Mouse (Mus musculus) heart, embryonic 15.5 days (tissue): Measurements from ENCODE around the gene Lrrfip2. TPM values are rescaled to one million over a fixed set of nuclear protein-coding genes. Genes with fewer than 3 reads are reported as not detected.

ENCODE experiments used
- ATAC-seq: fragments of 200-750 bp; cut with Nextera tagmentation; replicated peaks from 2 replicates; pipeline ENCODE4 v1.8.0; 2017; ENCODE audit warnings: low read depth, moderate TSS enrichment; ENCODE audit not compliant: insufficient number of reproducible peaks, insufficient read depth, low FRiP score
- H3K27ac ChIP-seq: fragments of 300-500 bp; sonication (generic); 2 replicates; pipeline ENCODE4 v1.5.1; 2015; ENCODE audit warnings: mild to moderate bottlenecking, inconsistent platforms
- H3K27me3 ChIP-seq: fragments of 300-500 bp; sonication (generic); 2 replicates; pipeline ENCODE4 v1.6.1; 2015; ENCODE audit warnings: inconsistent platforms
- H3K36me3 ChIP-seq: fragments of 300-500 bp; sonication (generic); 2 replicates; pipeline ENCODE4 v1.6.1; 2015; ENCODE audit warnings: mild to moderate bottlenecking, inconsistent platforms
- H3K4me1 ChIP-seq: fragments of 300-500 bp; sonication (generic); replicated peaks from 2 replicates; pipeline ENCODE4 v1.6.1; 2015; ENCODE audit warnings: inconsistent platforms
- H3K4me2 ChIP-seq: fragments of 300-500 bp; sonication (generic); 2 replicates; pipeline ENCODE4 v1.6.1; 2015; ENCODE audit warnings: inconsistent platforms, mild to moderate bottlenecking, moderate library complexity
- H3K4me3 ChIP-seq: fragments of 300-500 bp; sonication (generic); 2 replicates; pipeline ENCODE4 v1.5.1; 2015; ENCODE audit warnings: mild to moderate bottlenecking, inconsistent platforms
- H3K9ac ChIP-seq: fragments of 300-500 bp; sonication (generic); 2 replicates; pipeline ENCODE4 v1.6.1; 2015; ENCODE audit warnings: mild to moderate bottlenecking, inconsistent platforms
- H3K9me3 ChIP-seq: fragments of 300-500 bp; sonication (generic); replicated peaks from 2 replicates; pipeline ENCODE4 v1.6.1; 2016; ENCODE audit warnings: inconsistent platforms
- WGBS: fragments of 180-500 bp; shearing (Covaris S2); methylation state at CpG from one replicate; pipeline ENCODE4 v1.1.7; 2015; ENCODE audit warnings: mixed read lengths; 5-methylcytosine and 5-hydroxymethylcytosine counted together
- polyA plus RNA-seq: library from polyadenylated mRNA; unstranded; fragments of >200 nt; fragmentation: Nextera tagmentation; extraction: Ambion mirVana; gene quantifications from 2 replicates; pipeline ENCODE4 v1.2.1, GENCODE M21; 2015

Lrrfip2 gene
- polyA plus RNA-seq, 1 experiment from 2014 or later, result 64.9 TPM

GRCm38 (mm10) chr9:111198332-111198731 is 80.9 kb downstream of the Lrrfip2 start:
- H3K4me1 ChIP-seq, result no peaks in the 10 kb centered on the region

DNA sequence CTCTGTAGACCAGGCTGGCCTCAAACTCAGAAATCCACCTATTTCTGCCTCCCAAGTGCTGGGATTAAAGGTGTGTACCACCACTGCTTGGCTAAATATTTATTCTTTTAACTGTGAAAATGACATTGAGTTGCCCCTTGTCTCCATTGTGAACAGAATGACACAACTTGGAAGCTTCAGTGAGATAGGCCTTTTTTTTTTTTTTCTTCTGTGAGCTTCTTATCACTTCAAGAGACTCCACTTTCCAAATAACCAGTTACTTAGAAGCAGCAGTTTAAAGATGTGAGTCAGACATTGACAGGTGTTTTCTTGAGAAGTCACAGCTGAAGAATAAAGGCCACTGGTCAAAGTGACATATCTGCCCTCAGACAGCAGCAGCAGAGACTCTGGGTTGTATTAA is 82.8 kb downstream of the Lrrfip2 start:
- no peak overlapping the region for H3K9ac ChIP-seq
- H3K9me3 ChIP-seq, result no peaks in the 10 kb centered on the region
- H3K4me1 ChIP-seq, result peaks cover 2% of the 10 kb centered on the region; the same call in 1 of the 2 replicates
- H3K27ac ChIP-seq, result no peak overlapping the region
- H3K4me2 ChIP-seq, result no peak overlapping the region
- no peak for ATAC-seq
- no peak overlapping the region for H3K4me3 ChIP-seq
- H3K36me3 ChIP-seq, result peaks cover 16% of the 10 kb centered on the region; the same call in 1 of the 2 replicates
- no peaks in the 10 kb centered on the region for H3K27me3 ChIP-seq

More at GRCm38 (mm10) chr9:111198332-111198731, 80.9 kb downstream of the Lrrfip2 start:
- 60% methylated on average over 1 of the region's 1 CpGs for WGBS
- H3K4me3 ChIP-seq, result no peak overlapping the region
- ATAC-seq, result no peak
- no peaks in the 10 kb centered on the region for H3K9me3 ChIP-seq
- no peak overlapping the region for H3K27ac ChIP-seq
- peaks cover 19% of the 10 kb centered on the region; the same call in 1 of the 2 replicates for H3K36me3 ChIP-seq
- no peaks in the 10 kb centered on the region for H3K27me3 ChIP-seq
- H3K4me2 ChIP-seq, result no peak overlapping the region
- no peak overlapping the region for H3K9ac ChIP-seq

- ATAC-seq, result no peak
- WGBS, result 51% methylated on average over 9 of the region's 9 CpGs
- H3K9me3 ChIP-seq, result no peaks in the 10 kb centered on the region
- H3K9ac ChIP-seq, result no peak overlapping the region
- H3K27ac ChIP-seq, result peak overlapping the region; percentile 19
- H3K4me2 ChIP-seq, result no peak overlapping the region
- peaks cover 23% of the 10 kb centered on the region; the same call in 1 of the 2 replicates for H3K36me3 ChIP-seq
- peaks cover 12% of the 10 kb centered on the region for H3K4me1 ChIP-seq
- H3K4me3 ChIP-seq, result no peak overlapping the region
- no peaks in the 10 kb centered on the region for H3K27me3 ChIP-seq
These were observed 87.4 kb downstream of the Lrrfip2 start for GRCm38 (mm10) chr9:111204601-111205375.

GRCm38 (mm10) chr9:111207683-111208082 is 90.3 kb downstream of the Lrrfip2 start:
- peak; percentile 70 for ATAC-seq
- Histone ChIP-seq H3K36me3 (peaks cover 11% of the 10 kb centered on the region; the same call in 1 of the 2 replicates), H3K27me3 (no peaks in the 10 kb centered on the region), H3K9me3 (no peaks in the 10 kb centered on the region), H3K4me2 (peak overlapping the region; percentile 13; the same call in 1 of the 2 replicates), H3K4me3 (no peak overlapping the region), H3K9ac (no peak overlapping the region), H3K4me1 (peaks cover 19% of the 10 kb centered on the region), H3K27ac (peak overlapping the region; percentile 87)
- 28% methylated on average over 3 of the region's 3 CpGs for WGBS

DNA sequence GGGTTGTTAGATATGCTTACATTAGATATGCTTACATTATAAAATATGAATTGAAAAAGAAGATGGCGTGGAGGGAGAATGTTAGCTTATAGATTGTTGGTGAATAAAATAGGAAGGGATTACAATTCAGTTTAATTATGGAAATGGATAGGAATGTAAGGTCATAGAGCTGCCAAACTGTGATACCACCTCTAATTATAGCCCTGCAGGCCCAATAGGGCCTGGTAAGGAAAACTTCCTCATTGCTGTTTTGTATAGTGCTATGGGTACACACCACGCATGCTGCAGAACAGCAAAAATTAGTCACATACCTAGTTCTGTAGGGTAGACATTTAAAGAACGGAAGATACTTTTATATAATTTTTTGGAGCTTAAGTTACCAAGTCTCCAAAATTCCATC is 90.8 kb downstream of the Lrrfip2 start:
- peaks cover 23% of the 10 kb centered on the region for H3K4me1 ChIP-seq
- peak; percentile 64; the same call in 1 of the 2 replicates for ATAC-seq
- H3K27ac ChIP-seq, result peak overlapping the region; percentile 87
- H3K9me3 ChIP-seq, result no peaks in the 10 kb centered on the region
- no peaks in the 10 kb centered on the region for H3K27me3 ChIP-seq
- peaks cover 10% of the 10 kb centered on the region; the same call in 1 of the 2 replicates for H3K36me3 ChIP-seq
- no peak overlapping the region for H3K9ac ChIP-seq
- H3K4me3 ChIP-seq, result no peak overlapping the region
- 65% methylated on average over 3 of the region's 3 CpGs for WGBS
- 0 out of 2 replicates have a peak overlapping the region, but pooled peaks have one; percentile 13 for H3K4me2 ChIP-seq

- Histone ChIP-seq H3K4me1 (peaks cover 31% of the 10 kb centered on the region), H3K9ac (no peak overlapping the region), H3K36me3 (peaks cover 10% of the 10 kb centered on the region; the same call in 1 of the 2 replicates), H3K27me3 (no peaks in the 10 kb centered on the region), H3K4me3 (no peak overlapping the region), H3K27ac (peak overlapping the region; percentile 39; the same call in 1 of the 2 replicates), H3K4me2 (no peak overlapping the region), H3K9me3 (no peaks in the 10 kb centered on the region)
- no peak for ATAC-seq
- 91% methylated on average over 7 of the region's 7 CpGs for WGBS
These were observed 91.8 kb downstream of the Lrrfip2 start for GRCm38 (mm10) chr9:111209158-111209699.

- Histone ChIP-seq H3K4me3 (no peak overlapping the region), H3K4me1 (peaks cover 32% of the 10 kb centered on the region), H3K9me3 (no peaks in the 10 kb centered on the region), H3K27ac (peak overlapping the region; percentile 39; the same call in 1 of the 2 replicates), H3K27me3 (no peaks in the 10 kb centered on the region), H3K4me2 (no peak overlapping the region), H3K36me3 (peaks cover 17% of the 10 kb centered on the region; the same call in 1 of the 2 replicates), H3K9ac (no peak overlapping the region)
- WGBS, result 86% methylated on average over 4 of the region's 4 CpGs
- ATAC-seq, result no peak
These were observed 93.0 kb downstream of the Lrrfip2 start for GRCm38 (mm10) chr9:111210412-111210811.

GRCm38 (mm10) chr9:111211122-111212041 is 94.0 kb downstream of the Lrrfip2 start:
- H3K27ac ChIP-seq, result peak overlapping the region; percentile 35; the same call in 1 of the 2 replicates
- no peak for ATAC-seq
- peaks cover 32% of the 10 kb centered on the region for H3K4me1 ChIP-seq

GRCm38 (mm10) chr9:111213501-111213900 is 96.1 kb downstream of the Lrrfip2 start:
- Histone ChIP-seq H3K9me3 (no peaks in the 10 kb centered on the region), H3K4me2 (no peak overlapping the region), H3K9ac (no peak overlapping the region), H3K4me3 (no peak overlapping the region), H3K27ac (peak overlapping the region; percentile 78), H3K27me3 (no peaks in the 10 kb centered on the region), H3K36me3 (peaks cover 37% of the 10 kb centered on the region), H3K4me1 (peaks cover 22% of the 10 kb centered on the region)
- WGBS, result 28% methylated on average over 6 of the region's 6 CpGs
- ATAC-seq, result no peak

More at GRCm38 (mm10) chr9:111211122-111212041, 94.0 kb downstream of the Lrrfip2 start:
- 71% methylated on average over 10 of the region's 10 CpGs for WGBS
- Histone ChIP-seq H3K4me3 (no peak overlapping the region), H3K9ac (no peak overlapping the region), H3K27me3 (no peaks in the 10 kb centered on the region), H3K4me2 (no peak overlapping the region), H3K9me3 (no peaks in the 10 kb centered on the region), H3K36me3 (peaks cover 22% of the 10 kb centered on the region)

DNA sequence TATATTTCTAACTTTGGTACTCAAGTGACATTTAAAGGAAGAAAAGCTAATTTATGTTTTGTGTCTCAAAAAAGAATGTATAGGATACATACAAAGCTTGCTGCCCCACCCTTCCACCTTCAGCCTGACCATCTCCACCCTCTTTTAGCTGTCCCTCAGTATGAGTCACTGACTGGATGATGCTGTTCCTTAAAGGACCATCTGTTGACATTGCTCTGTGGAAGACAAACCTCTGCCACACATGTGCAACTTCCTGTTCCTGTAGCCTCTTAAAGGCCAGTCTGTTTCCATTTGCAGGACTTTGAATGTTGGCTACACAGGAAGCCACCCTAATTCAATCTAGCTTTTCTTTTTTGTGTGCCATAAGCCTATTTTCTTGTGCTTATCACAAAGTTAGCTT is 99.0 kb downstream of the Lrrfip2 start:
- Histone ChIP-seq H3K4me3 (no peak overlapping the region), H3K4me1 (peaks cover 18% of the 10 kb centered on the region), H3K36me3 (peaks cover 51% of the 10 kb centered on the region), H3K9me3 (no peaks in the 10 kb centered on the region), H3K9ac (no peak overlapping the region), H3K4me2 (no peak overlapping the region), H3K27ac (no peak overlapping the region), H3K27me3 (no peaks in the 10 kb centered on the region)
- no peak for ATAC-seq
